Mouse (Mus musculus): Measurements from ENCODE around the gene Wdfy3.
"Not testable (repeated sequence)": the region's sequence is repeated elsewhere in the genome, so short reads cannot be mapped to it uniquely, and the experiment has no call there.

Wdfy3 gene

GRCm38 (mm10) chr5:102069767-102070413 lies at the start of gene Wdfy3:
Gene Wdfy3, minus strand, starts transcription at chr5:102069921.
- no peak for DNase-seq (ENCODE audit: low spot score)

GRCm38 (mm10) chr5:102113009-102113408 lies 43.3 kb upstream of the Wdfy3 start:
- no peak for DNase-seq (ENCODE audit: low spot score)

GRCm38 (mm10) chr5:102112034-102112433 lies 42.3 kb upstream of the Wdfy3 start:
- DNase-seq (ENCODE audit: low spot score): no peak

GRCm38 (mm10) chr5:102110031-102110430 lies 40.3 kb upstream of the Wdfy3 start:
- DNase-seq (ENCODE audit: low spot score): no peak

GRCm38 (mm10) chr5:102105919-102106318 lies 36.2 kb upstream of the Wdfy3 start:
- DNase-seq (ENCODE audit: low spot score): no peak

- not testable (repeated sequence) for DNase-seq (ENCODE audit: low spot score)
These were observed 32.1 kb upstream of the Wdfy3 start for GRCm38 (mm10) chr5:102101815-102102214.

GRCm38 (mm10) chr5:102100246-102101241 lies 30.8 kb upstream of the Wdfy3 start:
- no peak for DNase-seq (ENCODE audit: low spot score)

- DNase-seq (ENCODE audit: low spot score): no peak
These were observed 25.9 kb upstream of the Wdfy3 start for GRCm38 (mm10) chr5:102095576-102095975.

- no peak for DNase-seq (ENCODE audit: low spot score)
These were observed 21.0 kb upstream of the Wdfy3 start for GRCm38 (mm10) chr5:102090686-102091085.

- DNase-seq (ENCODE audit: low spot score): no peak
These were observed 15.3 kb upstream of the Wdfy3 start for GRCm38 (mm10) chr5:102084737-102085705.

- no peak for DNase-seq (ENCODE audit: low spot score)
These were observed 4.4 kb upstream of the Wdfy3 start for GRCm38 (mm10) chr5:102074086-102074485.

GRCm38 (mm10) chr5:102072057-102072456 lies 2.3 kb upstream of the Wdfy3 start:
- no peak for DNase-seq (ENCODE audit: low spot score)

GRCm38 (mm10) chr5:102071241-102071640 lies 1.5 kb upstream of the Wdfy3 start:
- no peak for DNase-seq (ENCODE audit: low spot score)

- no peak for DNase-seq (ENCODE audit: low spot score)
These were observed 1.1 kb upstream of the Wdfy3 start for GRCm38 (mm10) chr5:102070788-102071187.

- no peak for DNase-seq (ENCODE audit: low spot score)
These were observed 670 bp upstream of the Wdfy3 start for GRCm38 (mm10) chr5:102070414-102070768.

GRCm38 (mm10) chr5:102069051-102069766 lies 512 bp downstream of the Wdfy3 start:
- no peak for DNase-seq (ENCODE audit: low spot score)

- no peak for DNase-seq (ENCODE audit: low spot score)
These were observed 3.3 kb downstream of the Wdfy3 start for GRCm38 (mm10) chr5:102066458-102066857.

- DNase-seq (ENCODE audit: low spot score): no peak
These were observed 6.5 kb downstream of the Wdfy3 start for GRCm38 (mm10) chr5:102063013-102063752.

GRCm38 (mm10) chr5:102061816-102062215 lies 7.9 kb downstream of the Wdfy3 start:
- no peak for DNase-seq (ENCODE audit: low spot score)

GRCm38 (mm10) chr5:102055946-102056345 lies 13.8 kb downstream of the Wdfy3 start:
- no peak for DNase-seq (ENCODE audit: low spot score)
